Mouse (Mus musculus) olfactory bulb, adult 2 months (tissue): ENCODE measurements around the gene Dctn2.

Experiments
- CTCF ChIP-seq: fragments of 200-500 bp; IDR thresholded peaks from 2 replicates; pipeline ENCODE4 v1.5.1; 2012; ENCODE audit warnings: low read depth, mild to moderate bottlenecking, low read length, moderate library complexity; ENCODE audit not compliant: insufficient read depth
- POLR2A ChIP-seq: fragments of 200-500 bp; IDR thresholded peaks from 2 replicates; pipeline ENCODE4 v1.6.1; 2012; ENCODE audit warnings: mild to moderate bottlenecking, low read depth, low read length, moderate library complexity; ENCODE audit not compliant: insufficient read depth

- TF ChIP-seq POLR2A = no peak
- no peak for TF ChIP-seq CTCF
Observed at GRCm38 (mm10) chr10:127282620-127283215, 16.6 kb downstream of the Dctn2 start.
